Mouse (Mus musculus) testis, adult 2 months (tissue): ENCODE results near the gene Mettl2.

Experiments used
- CTCF ChIP-seq: fragments of 200-500 bp; IDR thresholded peaks from 2 replicates; pipeline ENCODE4 v1.5.1; 2012; ENCODE audit warnings: low read depth, mild to moderate bottlenecking, inconsistent platforms, low read length, moderate library complexity; ENCODE audit not compliant: control insufficient read depth, insufficient read depth, insufficient replicate concordance
- POLR2A ChIP-seq: fragments of 200-500 bp; IDR thresholded peaks from 2 replicates; pipeline ENCODE4 v1.6.1; 2012; ENCODE audit warnings: low read depth, mild to moderate bottlenecking, inconsistent platforms, low read length, moderate library complexity; ENCODE audit not compliant: control insufficient read depth

DNA sequence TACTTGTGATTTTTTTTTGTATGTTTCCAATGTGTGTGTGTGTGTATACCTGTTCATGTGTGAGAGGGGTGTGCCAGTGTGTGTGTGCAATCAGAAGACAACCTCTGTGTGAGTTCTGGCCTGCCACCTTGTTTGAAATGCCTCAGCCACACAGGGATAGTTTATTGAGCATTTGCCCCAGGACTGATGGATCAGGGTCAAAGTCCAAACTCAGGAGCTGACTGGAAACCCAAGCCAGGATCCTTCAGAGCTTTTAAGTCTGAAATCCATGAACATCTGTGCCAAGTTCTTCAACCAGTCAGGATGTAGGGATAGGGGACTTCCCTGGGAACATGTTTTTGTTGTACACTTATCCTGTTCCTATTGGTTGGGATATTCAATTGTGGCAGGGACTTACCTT lies 31.8 kb downstream of the Mettl2 start:
- no peak for TF ChIP-seq CTCF
- TF ChIP-seq POLR2A: no peak
